Mouse (Mus musculus): Measurements from ENCODE around the gene Ddias.

DNA sequence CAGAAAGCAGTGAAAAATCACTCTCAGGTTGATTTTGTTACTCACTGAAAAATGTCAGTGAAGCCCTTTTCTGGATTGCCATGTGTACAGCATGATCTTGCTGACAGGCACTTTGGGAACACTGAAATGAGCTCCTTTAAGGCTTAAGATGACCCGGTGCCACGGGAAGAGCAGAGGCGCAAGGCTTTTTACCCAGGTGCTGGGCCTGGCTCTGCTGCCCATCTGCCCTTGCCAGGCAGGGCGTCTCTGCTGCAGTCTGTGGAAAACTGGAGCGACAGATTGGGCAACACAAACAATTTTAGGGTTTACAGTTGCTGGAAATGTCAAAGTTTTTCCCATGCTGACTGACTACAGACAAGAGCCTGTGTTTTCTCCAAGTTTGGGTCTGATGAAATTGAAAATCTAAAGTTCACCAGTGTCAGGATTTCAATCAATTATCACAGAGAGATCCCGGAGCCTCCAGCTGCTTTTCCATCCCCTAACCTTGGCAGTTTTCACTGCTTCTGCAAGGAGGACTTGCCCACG, 53.0 kb downstream of the Ddias start:
- no peak for TF ChIP-seq CTCF (IDR thresholded peaks at IDR 0.05; ENCODE audit: extremely low read depth, insufficient read depth, insufficient read length, insufficient replicate concordance)
- no peak for TF ChIP-seq POLR2A (IDR thresholded peaks at IDR 0.05; ENCODE audit: low read depth, low read length)

All from spleen, adult 2 months (tissue).